Mouse (Mus musculus) embryonic facial prominence, embryonic 14.5 days (tissue): ENCODE results near the gene Mbd3. TPM values are rescaled to one million over a fixed set of nuclear protein-coding genes. Genes with fewer than 3 reads are reported as not detected.

Experiments used
- ATAC-seq: fragments of 200-750 bp; cut with Nextera tagmentation; 2 replicates; pipeline ENCODE4 v1.8.0; 2017; ENCODE audit warnings: low read depth, moderate number of reproducible peaks, moderate TSS enrichment
- DNase-seq: peaks from one replicate; pipeline ENCODE4 v3.0.0-alpha.2; 2015; ENCODE audit warnings: low spot score
- H3K27ac ChIP-seq: fragments of 300-500 bp; sonication (generic); replicated peaks from 2 replicates; pipeline ENCODE4 v1.5.1; 2014; ENCODE audit warnings: low read depth, mild to moderate bottlenecking, low read length, moderate library complexity
- H3K27me3 ChIP-seq: fragments of 300-500 bp; sonication (generic); replicated peaks from 2 replicates; pipeline ENCODE4 v1.6.1; 2014; ENCODE audit warnings: low read length; ENCODE audit not compliant: control insufficient read depth, insufficient read depth
- H3K36me3 ChIP-seq: fragments of 300-500 bp; sonication (generic); 2 replicates; pipeline ENCODE4 v1.6.1; 2014; ENCODE audit warnings: low read length, mixed read lengths; ENCODE audit not compliant: control insufficient read depth, insufficient read depth
- H3K4me1 ChIP-seq: fragments of 300-500 bp; sonication (generic); 2 replicates; pipeline ENCODE4 v1.6.1; 2014; ENCODE audit warnings: antibody characterized with exemption, low read length; ENCODE audit not compliant: control insufficient read depth, insufficient read depth
- H3K4me2 ChIP-seq: fragments of 300-500 bp; sonication (generic); 2 replicates; pipeline ENCODE4 v1.6.1; 2014; ENCODE audit warnings: low read depth, mild to moderate bottlenecking, low read length, moderate library complexity, mixed read lengths
- H3K4me3 ChIP-seq: fragments of 300-500 bp; sonication (generic); 2 replicates; pipeline ENCODE4 v1.5.1; 2014; ENCODE audit warnings: low read depth, mild to moderate bottlenecking, low read length
- H3K9ac ChIP-seq: fragments of 300-500 bp; sonication (generic); 2 replicates; pipeline ENCODE4 v1.6.1; 2014; ENCODE audit warnings: low read depth, mild to moderate bottlenecking, low read length, moderate library complexity, mixed read lengths
- H3K9me3 ChIP-seq: fragments of 300-500 bp; sonication (generic); 2 replicates; pipeline ENCODE4 v1.6.1; 2016; ENCODE audit warnings: low read length; ENCODE audit not compliant: control insufficient read depth
- WGBS: fragments of 180-500 bp; shearing (Covaris S2); extraction: QIAGEN DNeasy Blood & Tissue Kit; methylation state at CpG from one replicate; pipeline ENCODE4 v1.1.7; 2014; 5-methylcytosine and 5-hydroxymethylcytosine counted together
- polyA plus RNA-seq: library from polyadenylated mRNA; unstranded; fragments of >200 nt; fragmentation: Nextera tagmentation; extraction: Ambion mirVana; gene quantifications from 2 replicates; pipeline ENCODE4 v1.2.1, GENCODE M21; 2014

The Mbd3 gene
- polyA plus RNA-seq, 1 experiment from 2014 or later, result 164 TPM

DNA sequence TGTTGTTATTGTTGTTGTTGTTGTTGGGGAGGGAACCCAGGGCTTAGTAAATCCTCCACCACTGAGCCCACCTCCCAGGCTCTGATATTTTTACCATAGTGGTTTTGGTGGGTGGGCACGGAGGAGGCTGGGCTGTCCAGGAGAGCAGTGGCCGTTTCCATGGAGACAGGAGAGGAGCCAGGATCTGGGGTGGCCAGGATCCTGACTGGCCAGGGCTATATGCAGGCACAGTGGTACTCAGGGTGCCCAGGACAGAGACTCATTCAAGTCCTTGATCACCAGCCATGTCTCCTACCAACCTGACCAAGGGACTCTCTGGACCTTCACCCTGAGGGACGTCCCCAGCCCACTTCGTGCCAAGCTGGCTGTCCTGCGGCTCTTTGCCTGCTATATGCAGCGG is 35.6 kb downstream of the Mbd3 start:
- Histone ChIP-seq H3K4me3 (no peak overlapping the region), H3K9ac (no peak overlapping the region), H3K4me1 (no peaks in the 10 kb centered on the region), H3K9me3 (no peaks in the 10 kb centered on the region), H3K27ac (no peak overlapping the region), H3K27me3 (peaks cover 9% of the 10 kb centered on the region), H3K4me2 (no peak overlapping the region), H3K36me3 (no peaks in the 10 kb centered on the region)
- WGBS, result 50% methylated on average over 6 of the region's 6 CpGs
- ATAC-seq (no peak), DNase-seq (no peak)

DNA sequence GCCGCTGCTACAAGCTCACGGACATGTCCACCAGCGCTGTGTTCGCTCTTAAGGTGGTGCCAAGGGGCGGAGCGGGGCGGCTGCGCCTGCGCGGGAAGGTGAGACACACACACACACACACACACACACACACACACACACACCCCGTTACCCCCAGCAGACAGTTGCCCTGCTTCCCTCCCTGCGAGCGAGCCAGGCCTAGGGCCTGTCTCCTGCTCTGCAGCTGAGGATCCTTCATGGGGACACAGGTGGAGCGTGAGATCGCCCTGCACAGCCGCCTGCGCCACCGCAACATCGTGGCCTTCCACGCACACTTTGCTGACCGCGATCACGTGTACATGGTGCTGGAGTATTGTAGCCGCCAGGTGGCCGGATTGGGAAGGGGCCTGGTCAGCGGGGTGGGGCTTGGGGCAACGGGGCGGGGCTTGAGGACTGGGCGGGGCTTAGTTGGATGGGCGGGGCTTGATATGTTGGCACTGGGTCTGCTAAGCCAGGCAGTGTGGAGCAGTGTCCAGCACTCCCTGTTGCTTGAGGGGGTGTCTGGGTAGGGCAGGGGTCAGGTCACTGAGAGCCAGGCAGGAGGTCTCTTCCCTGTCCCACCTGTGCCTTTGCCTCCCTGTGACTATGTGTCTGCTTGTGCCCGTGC is 41.2 kb downstream of the Mbd3 start:
- Histone ChIP-seq H3K27me3 (peaks cover 56% of the 10 kb centered on the region), H3K4me2 (peak overlapping the region; percentile 49), H3K9ac (peak overlapping the region; percentile 8; the same call in 1 of the 2 replicates), H3K9me3 (no peaks in the 10 kb centered on the region), H3K4me1 (peaks cover 7% of the 10 kb centered on the region; the same call in 1 of the 2 replicates), H3K36me3 (no peaks in the 10 kb centered on the region), H3K4me3 (peak overlapping the region; percentile 17), H3K27ac (no peak overlapping the region)
- DNase-seq (no peak), ATAC-seq (no peak)
- 7% methylated on average over 21 of the region's 31 CpGs for whole genome bisulfite sequencing

DNA sequence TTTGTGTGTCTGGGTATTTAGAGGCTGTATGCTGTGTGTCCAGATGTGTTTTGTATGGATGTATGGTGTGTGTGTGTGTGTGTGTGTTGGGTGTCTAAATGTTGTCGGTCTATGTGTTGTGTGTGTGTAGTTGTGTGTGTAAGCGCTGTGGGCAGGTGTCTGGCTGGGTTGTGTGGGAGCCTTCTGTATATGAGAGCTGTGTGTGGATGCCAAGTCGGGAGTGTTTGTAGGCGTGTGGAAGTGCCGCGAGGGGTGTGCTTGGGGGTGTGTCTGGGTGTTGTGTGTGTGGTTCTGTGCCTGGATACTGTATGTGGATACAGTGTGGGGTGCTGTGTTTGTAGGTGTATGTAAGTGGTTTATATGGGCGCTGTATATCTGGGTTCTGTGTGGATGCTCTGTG is 42.0 kb downstream of the Mbd3 start:
- H3K4me1 ChIP-seq, result peaks cover 7% of the 10 kb centered on the region; the same call in 1 of the 2 replicates
- no peak overlapping the region for H3K27ac ChIP-seq
- 41% methylated on average over 7 of the region's 7 CpGs for WGBS
- peaks cover 64% of the 10 kb centered on the region for H3K27me3 ChIP-seq
- no peak for DNase-seq
- no peak for ATAC-seq
- H3K9me3 ChIP-seq, result no peaks in the 10 kb centered on the region
- no peak overlapping the region for H3K4me2 ChIP-seq
- no peaks in the 10 kb centered on the region for H3K36me3 ChIP-seq
- H3K9ac ChIP-seq, result no peak overlapping the region
- H3K4me3 ChIP-seq, result no peak overlapping the region

DNA sequence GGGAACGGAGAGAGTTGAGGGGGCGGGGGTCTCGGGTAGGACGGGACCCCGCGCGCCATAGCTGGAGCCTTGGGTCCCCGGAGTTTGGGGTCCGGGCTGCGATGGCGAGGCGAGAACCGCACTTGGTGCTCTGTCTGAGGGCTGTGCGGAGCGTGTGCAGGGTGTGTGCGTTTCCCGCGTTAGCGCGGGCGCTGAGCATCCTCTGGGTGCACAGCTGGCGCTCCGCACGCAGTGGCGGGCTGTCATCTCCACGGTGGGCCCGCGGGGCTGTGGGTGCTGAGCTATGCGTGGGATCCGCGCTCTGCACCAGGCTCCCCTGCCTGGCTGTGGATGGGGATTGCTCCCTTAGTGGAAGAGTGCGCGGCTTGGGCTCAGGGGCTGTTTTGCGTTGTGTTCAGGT is 42.6 kb downstream of the Mbd3 start:
- H3K9me3 ChIP-seq, result no peaks in the 10 kb centered on the region
- DNase-seq (no peak), ATAC-seq (no peak)
- peak overlapping the region; percentile 41 for H3K4me3 ChIP-seq
- peaks cover 7% of the 10 kb centered on the region; the same call in 1 of the 2 replicates for H3K4me1 ChIP-seq
- no peak overlapping the region for H3K27ac ChIP-seq
- peak overlapping the region; percentile 48 for H3K9ac ChIP-seq
- peak overlapping the region; percentile 69 for H3K4me2 ChIP-seq
- 2% methylated on average over 26 of the region's 34 CpGs for WGBS
- H3K36me3 ChIP-seq, result no peaks in the 10 kb centered on the region
- H3K27me3 ChIP-seq, result peaks cover 70% of the 10 kb centered on the region

DNA sequence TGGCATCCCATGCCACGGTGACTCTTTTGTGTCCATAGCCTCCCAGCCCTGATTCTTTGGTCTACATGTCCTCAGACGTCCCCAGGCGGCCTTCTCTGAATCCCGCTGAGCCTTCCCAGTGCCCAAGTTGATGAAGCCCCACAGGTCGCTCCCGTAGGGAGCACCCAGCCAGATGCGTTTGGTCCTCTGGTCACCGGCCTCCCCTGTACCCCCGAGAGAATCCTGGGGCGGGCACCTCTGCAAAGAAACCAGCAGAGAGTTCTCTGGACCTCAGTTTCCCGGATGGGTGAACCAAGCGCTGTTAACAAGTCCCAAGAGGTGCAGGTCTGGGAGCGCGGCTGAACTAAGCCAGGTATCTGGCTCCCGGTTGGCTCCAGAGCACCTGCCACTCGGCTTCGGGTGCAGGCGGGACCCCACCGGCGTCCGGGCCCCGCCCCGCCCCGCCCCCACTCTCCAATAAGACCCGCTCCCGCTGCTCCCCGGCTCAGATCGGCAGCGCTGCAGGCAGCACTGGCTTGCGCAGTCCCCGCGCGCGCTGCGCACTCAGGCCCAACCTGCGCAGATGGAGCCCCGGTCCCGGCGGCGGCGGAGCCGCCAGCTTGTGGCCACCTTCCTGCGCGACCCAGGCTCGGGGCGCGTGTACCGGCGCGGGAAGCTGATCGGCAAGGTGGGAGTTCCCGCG is 43.2 kb downstream of the Mbd3 start, which contains the start of gene Plk5:
TSS of gene Plk5 (plus strand) at position 459 of the 682 bp plus-strand sequence.
- WGBS, result 3% methylated on average over 32 of the region's 53 CpGs
- Histone ChIP-seq H3K4me1 (peaks cover 7% of the 10 kb centered on the region; the same call in 1 of the 2 replicates), H3K27me3 (peaks cover 76% of the 10 kb centered on the region), H3K9me3 (no peaks in the 10 kb centered on the region), H3K4me2 (peak within 1 kb of the TSS; percentile 69), H3K36me3 (no peaks in the 10 kb centered on the region), H3K4me3 (peak within 1 kb of the TSS; percentile 41), H3K27ac (no peak within 1 kb of the TSS), H3K9ac (peak within 1 kb of the TSS; percentile 48)
- ATAC-seq, result peak; percentile 42
- DNase-seq, result peak; percentile 29

DNA sequence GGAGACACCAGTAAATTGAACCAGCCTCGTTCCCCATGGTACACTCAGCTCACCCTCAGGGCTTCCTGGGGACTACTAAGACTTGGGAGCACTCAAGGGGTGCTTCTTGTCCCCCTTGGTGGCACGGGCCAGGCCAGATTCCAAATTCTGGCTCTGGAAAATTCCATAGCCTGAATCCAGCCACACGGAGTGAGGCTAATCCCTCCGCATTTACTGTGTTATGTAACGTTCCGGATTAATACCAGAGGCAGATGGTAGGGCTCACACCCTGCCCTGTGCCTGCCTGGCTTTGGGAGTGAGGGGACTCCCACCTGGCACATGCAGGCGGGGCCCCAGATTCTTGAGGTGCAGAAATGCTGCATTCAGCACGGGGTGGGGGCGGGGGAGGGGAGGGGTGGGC is 43.9 kb downstream of the Mbd3 start:
- Histone ChIP-seq H3K9me3 (no peaks in the 10 kb centered on the region), H3K27me3 (peaks cover 83% of the 10 kb centered on the region), H3K4me2 (no peak overlapping the region), H3K9ac (no peak overlapping the region), H3K4me3 (no peak overlapping the region), H3K27ac (no peak overlapping the region), H3K36me3 (no peaks in the 10 kb centered on the region), H3K4me1 (peaks cover 7% of the 10 kb centered on the region; the same call in 1 of the 2 replicates)
- DNase-seq (no peak), ATAC-seq (no peak)
- WGBS, result 4% methylated on average over 9 of the region's 9 CpGs

DNA sequence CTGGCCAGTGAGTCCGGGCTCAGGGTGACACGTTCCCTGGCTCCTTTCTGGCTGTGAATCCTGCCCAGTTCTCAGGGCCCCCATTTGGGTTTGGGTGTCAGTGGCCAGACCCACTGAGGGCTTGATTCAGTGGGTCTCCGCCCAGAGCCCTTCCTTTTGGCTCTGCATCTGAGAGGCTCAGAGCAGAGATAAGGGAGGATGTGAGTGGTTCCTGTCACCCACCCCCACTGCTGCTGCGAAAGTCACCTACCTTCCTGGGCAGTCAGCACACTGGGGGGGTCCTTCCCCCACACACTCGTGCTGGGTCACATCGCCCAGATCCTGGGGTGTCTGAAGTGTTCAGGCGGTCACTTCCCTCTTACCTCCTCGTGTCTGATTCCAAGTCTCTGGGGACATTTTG is 46.6 kb downstream of the Mbd3 start:
- Histone ChIP-seq H3K27me3 (peaks cover 91% of the 10 kb centered on the region), H3K9ac (no peak overlapping the region), H3K4me3 (no peak overlapping the region), H3K4me1 (peaks cover 15% of the 10 kb centered on the region), H3K36me3 (no peaks in the 10 kb centered on the region), H3K27ac (no peak overlapping the region), H3K9me3 (no peaks in the 10 kb centered on the region), H3K4me2 (no peak overlapping the region)
- ATAC-seq, result no peak
- 50% methylated on average over 7 of the region's 8 CpGs for WGBS
- no peak for DNase-seq

DNA sequence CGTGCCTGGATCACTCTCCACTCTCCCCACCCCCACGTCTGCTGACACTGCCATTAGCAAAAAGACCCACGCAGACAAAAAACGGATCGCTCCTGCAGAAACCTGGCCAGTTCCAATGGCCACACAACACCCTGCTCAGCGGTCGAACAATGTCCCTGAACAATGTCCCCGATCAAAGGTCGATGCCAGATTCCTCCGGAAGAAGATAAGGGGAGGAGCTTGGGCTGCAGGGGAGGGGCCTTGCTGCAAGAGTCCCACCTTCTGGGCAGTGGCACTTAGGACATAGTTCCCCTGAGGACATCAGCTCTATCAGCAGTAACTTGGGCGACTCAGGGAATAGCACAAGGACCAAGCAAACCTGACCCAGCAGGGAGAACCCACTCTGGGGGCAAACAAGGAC is 47.5 kb downstream of the Mbd3 start:
- no peak for ATAC-seq
- no peak overlapping the region for H3K27ac ChIP-seq
- 31% methylated on average over 11 of the region's 11 CpGs for WGBS

More for the DNA sequence above, 47.5 kb downstream of the Mbd3 start:
- H3K27me3 ChIP-seq, result peaks cover 90% of the 10 kb centered on the region
- no peak overlapping the region for H3K4me2 ChIP-seq
- H3K4me1 ChIP-seq, result peaks cover 19% of the 10 kb centered on the region
- no peaks in the 10 kb centered on the region for H3K9me3 ChIP-seq
- no peak overlapping the region for H3K4me3 ChIP-seq
- no peak overlapping the region for H3K9ac ChIP-seq
- no peak for DNase-seq
- H3K36me3 ChIP-seq, result no peaks in the 10 kb centered on the region
